In the genomic region with DNA sequence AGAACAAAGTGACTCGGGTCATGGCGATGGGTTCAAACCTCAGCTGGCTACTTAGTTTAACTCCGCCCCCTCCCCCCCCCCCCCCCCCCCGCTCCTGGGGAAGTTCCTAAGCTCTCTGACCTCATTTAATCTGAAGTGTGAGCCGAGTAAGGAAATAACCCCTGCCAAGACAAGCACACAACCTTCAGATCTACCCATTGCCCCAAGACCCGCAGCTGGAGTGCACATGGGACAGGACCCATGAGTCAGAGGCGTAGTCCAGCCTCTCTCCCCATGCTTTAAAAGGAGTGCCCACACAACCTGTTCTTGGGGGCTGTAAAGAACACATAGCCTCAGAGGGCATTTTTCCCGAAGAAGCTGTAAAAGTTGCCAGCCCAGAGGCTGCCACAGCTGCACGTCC, we compare ENCODE assay signal across 11 mouse cellular contexts. TPM values are rescaled to one million over a fixed set of nuclear protein-coding genes. Genes with fewer than 3 reads are reported as not detected.
DNase-seq lines count a peak whose midpoint lies in the region; ATAC-seq and TF ChIP-seq lines count a peak whose summit lies in the region.
"Had no signal": no experiment of that assay in that cellular context is flagged by ENCODE, and none has a peak within 500 bp of the region (broad histone marks: within the 10 kb centered on the region; RNA-seq: fewer than 3 reads in every experiment).

No protein-coding gene starts in this region.

- no peaks in the 10 kb centered on the region for H3K27me3 ChIP-seq in hindbrain, embryonic 15.5 days
- no peaks in the 10 kb centered on the region for H3K27me3 ChIP-seq in hindbrain, embryonic 11.5 days (ENCODE audit: control insufficient read depth, insufficient read depth, low read length)
- no peaks in the 10 kb centered on the region for H3K27me3 ChIP-seq in ES-Bruce4 (ENCODE audit: control insufficient read depth, insufficient read depth, low read length, poor library complexity, severe bottlenecking)
- H3K27me3 ChIP-seq in liver, embryonic 12.5 days (replicated peaks): peaks cover 26% of the 10 kb centered on the region; the same call in 1 of the 2 replicates

- H3K9ac ChIP-seq in hindbrain, embryonic 15.5 days: no peak overlapping the region
- H3K9ac ChIP-seq in hindbrain, embryonic 11.5 days (ENCODE audit: low read depth, low read length): no peak overlapping the region
- 0 out of 2 replicates have a peak overlapping the region, but pooled peaks have one; percentile 34 for H3K9ac ChIP-seq in ES-Bruce4 (ENCODE audit: low read depth, poor library complexity, severe bottlenecking)
- no peak overlapping the region for H3K9ac ChIP-seq in liver, embryonic 12.5 days

- DNase-seq in hindbrain, embryonic 11.5 days (ENCODE audit: low spot score): no peak
- DNase-seq in fibroblast of lung, adult 2 months (ENCODE audit: low read depth): peak; percentile 14
- no peak for DNase-seq in right cerebral cortex, adult 18-20 months
- DNase-seq in thymus, postnatal 4 days: no peak
- DNase-seq in kidney, postnatal 36 days: no peak
- DNase-seq: kidney, postnatal 4 days had no signal

- TF ChIP-seq POLR2A in ES-Bruce4 (IDR thresholded peaks at IDR 0.05; ENCODE audit: insufficient read depth, low read length): no peak

- 53% methylated on average over 9 of the region's 9 CpGs for WGBS in hindbrain, embryonic 15.5 days
- WGBS in hindbrain, embryonic 11.5 days: 69% methylated on average over 7 of the region's 9 CpGs
- 38% methylated on average over 6 of the region's 9 CpGs for WGBS in liver, embryonic 12.5 days (ENCODE audit: insufficient replicate concordance)

- no peak for TF ChIP-seq EP300 in ES-Bruce4 (IDR thresholded peaks at IDR 0.05; ENCODE audit: insufficient read depth, low read depth, low read length)

- ATAC-seq in hindbrain, embryonic 15.5 days (ENCODE audit: low FRiP score, low read depth): no peak
- ATAC-seq in hindbrain, embryonic 11.5 days (ENCODE audit: low FRiP score): no peak
- ATAC-seq in liver, embryonic 12.5 days: no peak

- no peak overlapping the region for H3K4me3 ChIP-seq in hindbrain, embryonic 15.5 days
- no peak overlapping the region for H3K4me3 ChIP-seq in hindbrain, embryonic 11.5 days (ENCODE audit: low read depth, low read length)
- H3K4me3 ChIP-seq in ES-Bruce4 (ENCODE audit: low read depth, low read length): peak overlapping the region; percentile 28
- no peak overlapping the region for H3K4me3 ChIP-seq in liver, embryonic 12.5 days
- H3K4me3 ChIP-seq: myocyte had no signal

- 0 out of 2 replicates have a peak overlapping the region, but pooled peaks have one; percentile 24 for H3K4me2 ChIP-seq in hindbrain, embryonic 15.5 days
- no peak overlapping the region for H3K4me2 ChIP-seq in hindbrain, embryonic 11.5 days (replicated peaks; ENCODE audit: low read depth, low read length)
- peak overlapping the region; percentile 29; the same call in 1 of the 2 replicates for H3K4me2 ChIP-seq in liver, embryonic 12.5 days

- no peaks in the 10 kb centered on the region for H3K4me1 ChIP-seq in hindbrain, embryonic 15.5 days (replicated peaks)
- H3K4me1 ChIP-seq in hindbrain, embryonic 11.5 days (replicated peaks; ENCODE audit: control insufficient read depth, insufficient read depth, low read length): no peaks in the 10 kb centered on the region
- peaks cover 2% of the 10 kb centered on the region for H3K4me1 ChIP-seq in ES-Bruce4 (ENCODE audit: control insufficient read depth, insufficient read depth, low read length)
- H3K4me1 ChIP-seq in liver, embryonic 12.5 days: no peaks in the 10 kb centered on the region

- no peak overlapping the region for H3K27ac ChIP-seq in hindbrain, embryonic 15.5 days (replicated peaks)
- H3K27ac ChIP-seq in hindbrain, embryonic 11.5 days (ENCODE audit: low read depth, low read length): no peak overlapping the region
- no peak overlapping the region for H3K27ac ChIP-seq in ES-Bruce4 (ENCODE audit: insufficient read depth, low read length)
- no peak overlapping the region for H3K27ac ChIP-seq in liver, embryonic 12.5 days
- H3K27ac ChIP-seq: macrophage had no signal

- H3K36me3 ChIP-seq in hindbrain, embryonic 15.5 days: no peaks in the 10 kb centered on the region
- no peaks in the 10 kb centered on the region for H3K36me3 ChIP-seq in hindbrain, embryonic 11.5 days (ENCODE audit: control insufficient read depth, insufficient read depth, low read length)
- no peaks in the 10 kb centered on the region for H3K36me3 ChIP-seq in ES-Bruce4 (ENCODE audit: control insufficient read depth, insufficient read depth, low read length, poor library complexity, severe bottlenecking)
- no peaks in the 10 kb centered on the region for H3K36me3 ChIP-seq in liver, embryonic 12.5 days

- no peaks in the 10 kb centered on the region for H3K9me3 ChIP-seq in hindbrain, embryonic 15.5 days
- no peaks in the 10 kb centered on the region for H3K9me3 ChIP-seq in hindbrain, embryonic 11.5 days (ENCODE audit: control insufficient read depth, low read length)
- H3K9me3 ChIP-seq in ES-Bruce4 (replicated peaks; ENCODE audit: control insufficient read depth, insufficient read depth, low read length, poor library complexity, severe bottlenecking): no peaks in the 10 kb centered on the region
- H3K9me3 ChIP-seq in liver, embryonic 12.5 days (replicated peaks): no peaks in the 10 kb centered on the region

- TF ChIP-seq CTCF in ES-Bruce4 (IDR thresholded peaks at IDR 0.05; ENCODE audit: low read depth, low read length): no peak

RNA-seq across cellular contexts. Expression of a gene that starts 20.0 kb away (rescaled TPM):
- polyA plus RNA-seq in hindbrain, embryonic 15.5 days (2015; fragmentation: Nextera tagmentation; extraction: Ambion mirVana): 0.82 and 2.8 TPM in 2 replicates
- polyA plus RNA-seq in hindbrain, embryonic 11.5 days (2014; fragmentation: Nextera tagmentation; extraction: Ambion mirVana): 0.14 TPM in 1 of 2 replicates, not detected in the other
- polyA plus RNA-seq in ES-Bruce4 (2011; ENCODE audit: insufficient read depth, insufficient read length, low read depth, missing spikeins): not detected in 2 replicates
- not detected in 2 replicates for polyA plus RNA-seq in liver, embryonic 12.5 days (2016; fragmentation: Nextera tagmentation; extraction: Ambion mirVana)
- polyA plus RNA-seq: macrophage had no signal

RNA-seq across cellular contexts. Expression of a gene that starts 27.4 kb away (rescaled TPM):
- polyA plus RNA-seq in hindbrain, embryonic 15.5 days (2015; fragmentation: Nextera tagmentation; extraction: Ambion mirVana): 1.3 and 1.7 TPM in 2 replicates
- polyA plus RNA-seq in hindbrain, embryonic 11.5 days (2014; fragmentation: Nextera tagmentation; extraction: Ambion mirVana): 0.19 TPM in 1 of 2 replicates, not detected in the other
- polyA plus RNA-seq in ES-Bruce4 (2011; ENCODE audit: insufficient read depth, insufficient read length, low read depth, missing spikeins): not detected in 2 replicates
- not detected in 2 replicates for polyA plus RNA-seq in liver, embryonic 12.5 days (2016; fragmentation: Nextera tagmentation; extraction: Ambion mirVana)
- polyA plus RNA-seq: macrophage, myocyte had no signal
